Mouse (Mus musculus) erythroblast, embryonic 14.5 days (primary cell): ENCODE measurements around the gene Tlk1. TPM values are rescaled to one million over a fixed set of nuclear protein-coding genes. Genes with fewer than 3 reads are reported as not detected.

Experiments used
- H3K27me3 ChIP-seq: 2 replicates; pipeline ENCODE4 v1.6.1; 2012; ENCODE audit warnings: inconsistent platforms; ENCODE audit not compliant: control insufficient read depth
- H3K36me3 ChIP-seq: 2 replicates; pipeline ENCODE4 v1.6.1; 2012; ENCODE audit warnings: mild to moderate bottlenecking, inconsistent platforms; ENCODE audit not compliant: control insufficient read depth
- H3K4me1 ChIP-seq: 2 replicates; pipeline ENCODE4 v1.6.1; 2012; ENCODE audit warnings: inconsistent platforms; ENCODE audit not compliant: control insufficient read depth
- H3K4me3 ChIP-seq: replicated peaks from 2 replicates; pipeline ENCODE3; 2012; ENCODE audit warnings: moderate library complexity, mild to moderate bottlenecking, inconsistent platforms
- H3K9me3 ChIP-seq: 2 replicates; pipeline ENCODE4 v1.6.1; 2012; ENCODE audit warnings: low read length, inconsistent platforms, mixed read lengths; ENCODE audit not compliant: control insufficient read depth
- GATA1 ChIP-seq: IDR thresholded peaks from 2 replicates; pipeline ENCODE4 v1.6.1; 2012; ENCODE audit warnings: low read length, inconsistent platforms, mixed read lengths
- TAL1 ChIP-seq: IDR thresholded peaks from 3 replicates; pipeline ENCODE4 v1.6.1; 2012; ENCODE audit warnings: low read length, inconsistent platforms, mixed read lengths
- polyA plus RNA-seq: library from polyadenylated mRNA; stranded (reverse); fragments of >175 nt; gene quantifications from 2 replicates; pipeline ENCODE4 v1.2.3, GENCODE M21; 2012

Gene Tlk1
- polyA plus RNA-seq = 3.3 and 4.5 TPM in 2 replicates

- no peaks in the 10 kb centered on the region for H3K9me3 ChIP-seq
- H3K36me3 ChIP-seq = peaks cover 22% of the 10 kb centered on the region
- H3K4me1 ChIP-seq = peaks cover 70% of the 10 kb centered on the region
- no peak for TF ChIP-seq GATA1
- no peak for TF ChIP-seq TAL1
- H3K4me3 ChIP-seq = peak within 1 kb of the TSS; percentile 99
- H3K27me3 ChIP-seq = no peaks in the 10 kb centered on the region
These were observed at the start of gene Tlk1 for GRCm38 (mm10) chr2:70825371-70826051. Tlk1 (minus strand) TSS chr2:70825728.

- Histone ChIP-seq H3K36me3 (no peaks in the 10 kb centered on the region), H3K4me1 (peaks cover 22% of the 10 kb centered on the region), H3K4me3 (no peak overlapping the region), H3K9me3 (no peaks in the 10 kb centered on the region), H3K27me3 (no peaks in the 10 kb centered on the region; the same call in 1 of the 2 replicates)
- TF ChIP-seq GATA1 (no peak; the same call in 1 of the 2 replicates), TAL1 (no peak)
These were observed 49.6 kb upstream of the Tlk1 start for GRCm38 (mm10) chr2:70875129-70875528.

DNA sequence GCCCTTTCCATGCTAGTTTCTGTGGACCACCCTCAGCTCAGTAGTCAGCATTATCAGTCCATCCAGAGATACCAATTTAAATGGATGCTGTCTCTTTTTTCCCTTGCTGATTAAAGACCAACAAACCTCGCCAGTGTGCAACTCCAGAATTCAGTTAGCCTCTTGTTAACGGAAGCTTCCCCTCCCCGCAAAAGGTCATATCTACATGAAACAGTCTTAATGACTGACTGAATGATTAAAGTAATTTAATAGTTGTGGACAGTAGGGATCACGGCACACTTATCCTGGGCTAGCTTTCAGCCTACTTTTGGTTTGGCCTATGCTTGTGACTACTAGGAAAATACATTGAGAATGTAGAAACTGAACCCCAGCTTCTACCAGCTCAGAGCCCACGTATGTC, 47.6 kb upstream of the Tlk1 start:
- H3K9me3 ChIP-seq = no peaks in the 10 kb centered on the region
- peaks cover 22% of the 10 kb centered on the region for H3K4me1 ChIP-seq
- no peaks in the 10 kb centered on the region; the same call in 1 of the 2 replicates for H3K27me3 ChIP-seq
- no peak overlapping the region for H3K4me3 ChIP-seq
- H3K36me3 ChIP-seq = no peaks in the 10 kb centered on the region
- TF ChIP-seq TAL1 (no peak), GATA1 (no peak)

- Histone ChIP-seq H3K4me1 (peaks cover 22% of the 10 kb centered on the region), H3K36me3 (no peaks in the 10 kb centered on the region), H3K9me3 (no peaks in the 10 kb centered on the region), H3K4me3 (no peak overlapping the region), H3K27me3 (no peaks in the 10 kb centered on the region; the same call in 1 of the 2 replicates)
- TF ChIP-seq TAL1 (no peak), GATA1 (no peak)
These were observed 46.0 kb upstream of the Tlk1 start for GRCm38 (mm10) chr2:70871466-70872022.

DNA sequence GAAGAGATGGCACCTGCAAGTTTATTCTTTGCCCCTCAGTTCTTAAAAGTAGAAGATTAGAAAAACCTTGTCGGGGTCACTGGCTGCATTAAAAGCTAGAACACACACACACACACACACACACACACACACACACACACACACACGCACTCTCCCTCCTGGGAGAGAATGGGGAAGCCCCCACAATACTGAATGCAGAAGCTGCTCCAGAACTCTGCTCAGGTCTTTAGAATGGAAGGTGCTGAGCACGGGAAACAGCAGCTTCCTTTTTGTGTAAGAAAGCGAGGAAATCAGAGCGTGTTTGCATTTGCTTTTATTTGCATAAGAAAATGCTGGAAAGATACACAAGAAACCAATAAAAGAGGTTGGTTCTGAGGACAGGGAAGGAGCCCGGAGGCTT, 45.3 kb upstream of the Tlk1 start:
- no peak overlapping the region for H3K4me3 ChIP-seq
- H3K4me1 ChIP-seq = peaks cover 22% of the 10 kb centered on the region
- TF ChIP-seq GATA1 (no peak), TAL1 (no peak)
- no peaks in the 10 kb centered on the region for H3K27me3 ChIP-seq
- no peaks in the 10 kb centered on the region for H3K36me3 ChIP-seq
- no peaks in the 10 kb centered on the region for H3K9me3 ChIP-seq

DNA sequence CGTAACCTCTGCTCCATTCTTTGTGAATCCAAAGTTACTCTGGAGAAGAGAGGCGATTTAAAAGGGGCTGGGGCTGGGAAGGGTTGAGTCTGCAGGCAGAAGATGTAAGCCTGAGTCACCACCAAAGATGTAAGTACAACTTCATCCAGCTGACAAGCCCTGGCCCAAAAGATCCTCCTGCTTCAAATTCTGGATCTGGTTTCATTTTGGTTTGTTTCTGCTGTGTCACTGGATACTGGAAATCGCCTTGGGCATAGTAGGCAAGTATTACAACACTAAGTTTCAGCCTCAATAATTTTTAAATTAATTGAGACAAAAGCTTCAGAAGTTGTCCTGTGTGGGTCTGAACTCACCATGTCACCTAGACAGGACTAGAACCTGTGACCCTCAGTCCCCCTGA, 43.6 kb upstream of the Tlk1 start:
- Histone ChIP-seq H3K27me3 (no peaks in the 10 kb centered on the region), H3K4me3 (no peak overlapping the region), H3K4me1 (peaks cover 22% of the 10 kb centered on the region), H3K36me3 (no peaks in the 10 kb centered on the region), H3K9me3 (no peaks in the 10 kb centered on the region)
- TF ChIP-seq TAL1 (no peak), GATA1 (no peak)

DNA sequence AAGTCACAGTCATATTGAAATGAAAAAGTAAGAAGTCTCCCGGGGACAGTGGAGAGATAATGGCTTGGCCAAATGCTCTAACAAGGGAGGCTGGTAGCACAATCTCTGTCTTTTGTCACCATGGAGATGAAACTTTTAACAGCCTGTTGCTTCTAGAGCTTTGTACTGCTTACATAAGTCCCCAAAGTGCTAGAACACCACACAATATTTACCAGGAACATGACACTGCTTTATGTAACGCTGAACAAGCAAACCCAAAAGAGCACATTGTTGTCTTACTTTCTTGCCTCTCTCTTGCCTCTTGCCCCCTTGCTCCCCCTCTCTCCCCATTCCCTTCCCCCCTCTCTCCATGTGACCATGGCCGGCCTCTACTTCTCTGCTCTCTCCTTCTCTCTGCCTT, 41.7 kb upstream of the Tlk1 start:
- no peak for TF ChIP-seq GATA1
- no peak for TF ChIP-seq TAL1
- no peaks in the 10 kb centered on the region for H3K36me3 ChIP-seq
- H3K9me3 ChIP-seq = no peaks in the 10 kb centered on the region
- H3K4me1 ChIP-seq = peaks cover 15% of the 10 kb centered on the region
- no peaks in the 10 kb centered on the region for H3K27me3 ChIP-seq
- H3K4me3 ChIP-seq = no peak overlapping the region

DNA sequence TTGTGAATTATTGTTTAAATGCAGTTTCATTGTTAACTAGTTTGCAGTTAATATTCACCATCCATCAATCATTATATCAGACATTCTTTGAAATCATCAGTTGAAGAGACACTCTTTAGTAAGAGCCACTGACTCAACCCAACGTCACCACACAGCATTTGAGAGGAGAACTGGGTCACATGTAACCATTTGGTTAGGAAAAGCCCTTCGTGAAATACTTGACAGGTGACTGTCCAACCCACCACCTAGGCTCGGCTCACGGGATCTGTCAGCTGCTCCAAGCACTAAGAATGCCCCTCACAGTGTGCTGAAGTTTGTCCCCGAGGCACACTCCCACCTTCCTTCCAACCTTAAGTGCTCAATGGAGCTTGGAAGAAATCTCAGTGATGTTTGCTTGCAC, 37.4 kb upstream of the Tlk1 start:
- TF ChIP-seq TAL1 = no peak
- TF ChIP-seq GATA1 = no peak
- Histone ChIP-seq H3K4me3 (no peak overlapping the region), H3K9me3 (peaks cover 6% of the 10 kb centered on the region; the same call in 1 of the 2 replicates), H3K36me3 (no peaks in the 10 kb centered on the region), H3K27me3 (no peaks in the 10 kb centered on the region), H3K4me1 (no peaks in the 10 kb centered on the region)

DNA sequence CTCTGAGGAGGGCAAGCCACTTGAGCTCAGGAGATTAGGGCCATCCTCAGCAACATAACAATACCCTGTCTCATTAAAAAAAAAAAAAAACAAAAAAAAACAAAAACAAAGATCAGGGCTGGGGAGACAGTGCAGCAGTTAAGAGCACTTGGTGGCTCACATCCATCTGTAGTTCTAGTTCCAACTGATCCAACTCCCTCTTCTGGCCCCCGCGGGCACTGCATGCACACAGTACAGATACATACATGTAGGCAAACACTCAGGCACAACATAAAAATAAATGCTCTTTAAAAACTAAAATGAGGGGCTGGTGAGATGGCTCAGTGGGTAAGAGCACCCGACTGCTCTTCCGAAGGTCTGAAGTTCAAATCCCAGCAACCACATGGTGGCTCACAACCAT, 34.2 kb upstream of the Tlk1 start:
- no peaks in the 10 kb centered on the region for H3K36me3 ChIP-seq
- no peaks in the 10 kb centered on the region for H3K27me3 ChIP-seq
- no peak overlapping the region for H3K4me3 ChIP-seq
- H3K9me3 ChIP-seq = peaks cover 6% of the 10 kb centered on the region; the same call in 1 of the 2 replicates
- no peak for TF ChIP-seq TAL1
- TF ChIP-seq GATA1 = no peak
- H3K4me1 ChIP-seq = peaks cover 3% of the 10 kb centered on the region; the same call in 1 of the 2 replicates

DNA sequence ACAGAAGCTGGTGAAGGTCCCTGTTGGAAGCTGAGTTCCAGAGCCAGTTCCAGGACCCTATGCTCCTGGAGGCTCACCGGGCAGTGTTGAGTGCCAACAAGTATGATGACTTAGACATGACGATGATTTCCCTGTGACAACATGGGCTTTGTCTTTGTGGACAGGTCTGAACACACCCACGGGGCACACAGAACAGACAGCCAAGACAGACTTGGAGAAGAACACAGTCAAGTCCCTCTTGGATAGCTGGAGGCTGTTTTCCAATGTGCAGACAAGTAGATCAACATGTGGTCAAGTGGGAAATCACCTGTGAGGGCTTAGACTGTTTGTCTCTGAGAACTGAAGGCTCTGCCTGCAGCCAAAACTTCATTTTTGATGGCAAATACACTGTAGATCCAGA, 31.4 kb upstream of the Tlk1 start:
- no peaks in the 10 kb centered on the region for H3K36me3 ChIP-seq
- peaks cover 6% of the 10 kb centered on the region for H3K27me3 ChIP-seq
- peaks cover 7% of the 10 kb centered on the region for H3K4me1 ChIP-seq
- no peak overlapping the region for H3K4me3 ChIP-seq
- peaks cover 6% of the 10 kb centered on the region; the same call in 1 of the 2 replicates for H3K9me3 ChIP-seq
- TF ChIP-seq TAL1 = no peak
- no peak for TF ChIP-seq GATA1
